Mouse (Mus musculus): Measurements from ENCODE around the gene Map2k5. TPM values are rescaled to one million over a fixed set of nuclear protein-coding genes. Genes with fewer than 3 reads are reported as not detected.

The Map2k5 gene
- polyA plus RNA-seq, 1 experiment from 2014 or later: 39.4 TPM

DNA sequence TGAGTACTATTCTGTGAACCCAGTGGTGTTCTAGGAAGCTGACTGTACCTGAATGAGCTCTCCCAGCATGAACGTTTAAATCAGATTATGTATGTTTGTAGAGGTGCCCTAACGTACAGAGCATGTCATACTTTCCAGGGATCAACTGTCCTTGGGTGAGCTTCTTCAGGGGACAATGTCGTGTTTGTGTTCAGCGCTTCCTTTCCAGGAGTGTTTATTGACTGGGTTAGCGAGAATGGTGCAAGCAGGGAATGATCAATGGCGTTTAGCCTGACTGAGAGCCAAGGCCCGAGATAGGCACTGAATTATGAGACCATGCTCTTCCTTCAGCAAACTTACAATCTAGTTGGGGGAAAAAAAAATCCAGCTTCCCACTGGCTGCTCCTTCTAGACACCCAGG, 193.8 kb downstream of the Map2k5 start:
- H3K27me3 ChIP-seq (ENCODE audit: control insufficient read depth, insufficient read depth, low read length): peaks cover 72% of the 10 kb centered on the region
- H3K4me3 ChIP-seq (ENCODE audit: low read depth, low read length): no peak overlapping the region
- no peak overlapping the region for H3K27ac ChIP-seq (ENCODE audit: low read depth, low read length)
- no peak overlapping the region for H3K9ac ChIP-seq (ENCODE audit: low read length)
- ATAC-seq (replicated peaks; ENCODE audit: low FRiP score): no peak
- H3K4me2 ChIP-seq (ENCODE audit: low read depth, low read length, severe bottlenecking): no peak overlapping the region
- no peaks in the 10 kb centered on the region for H3K36me3 ChIP-seq (ENCODE audit: control insufficient read depth, insufficient read depth, low read length)
- H3K9me3 ChIP-seq (ENCODE audit: control insufficient read depth, low read length): no peaks in the 10 kb centered on the region
- no peak for DNase-seq (ENCODE audit: low spot score)
- peaks cover 36% of the 10 kb centered on the region for H3K4me1 ChIP-seq (replicated peaks; ENCODE audit: control insufficient read depth, insufficient read depth, low read length)
- 69% methylated on average over 7 of the region's 7 CpGs for WGBS

- DNase-seq (ENCODE audit: low spot score): peak; percentile 84
- peaks cover 72% of the 10 kb centered on the region for H3K27me3 ChIP-seq (ENCODE audit: control insufficient read depth, insufficient read depth, low read length)
- peaks cover 25% of the 10 kb centered on the region for H3K4me1 ChIP-seq (replicated peaks; ENCODE audit: control insufficient read depth, insufficient read depth, low read length)
- 0 out of 2 replicates have a peak overlapping the region, but pooled peaks have one; percentile 13 for H3K9ac ChIP-seq (ENCODE audit: low read length)
- no peak overlapping the region for H3K4me3 ChIP-seq (ENCODE audit: low read depth, low read length)
- 5% methylated on average over 14 of the region's 14 CpGs for WGBS
- ATAC-seq (replicated peaks; ENCODE audit: low FRiP score): peak; percentile 80
- no peaks in the 10 kb centered on the region for H3K36me3 ChIP-seq (ENCODE audit: control insufficient read depth, insufficient read depth, low read length)
- no peaks in the 10 kb centered on the region for H3K9me3 ChIP-seq (ENCODE audit: control insufficient read depth, low read length)
- peak overlapping the region; percentile 35; the same call in 1 of the 2 replicates for H3K4me2 ChIP-seq (ENCODE audit: low read depth, low read length, severe bottlenecking)
- H3K27ac ChIP-seq (ENCODE audit: low read depth, low read length): peak overlapping the region; percentile 57; the same call in 1 of the 2 replicates
Measured at GRCm38 (mm10) chr9:63182306-63182960, 195.3 kb downstream of the Map2k5 start.

DNA sequence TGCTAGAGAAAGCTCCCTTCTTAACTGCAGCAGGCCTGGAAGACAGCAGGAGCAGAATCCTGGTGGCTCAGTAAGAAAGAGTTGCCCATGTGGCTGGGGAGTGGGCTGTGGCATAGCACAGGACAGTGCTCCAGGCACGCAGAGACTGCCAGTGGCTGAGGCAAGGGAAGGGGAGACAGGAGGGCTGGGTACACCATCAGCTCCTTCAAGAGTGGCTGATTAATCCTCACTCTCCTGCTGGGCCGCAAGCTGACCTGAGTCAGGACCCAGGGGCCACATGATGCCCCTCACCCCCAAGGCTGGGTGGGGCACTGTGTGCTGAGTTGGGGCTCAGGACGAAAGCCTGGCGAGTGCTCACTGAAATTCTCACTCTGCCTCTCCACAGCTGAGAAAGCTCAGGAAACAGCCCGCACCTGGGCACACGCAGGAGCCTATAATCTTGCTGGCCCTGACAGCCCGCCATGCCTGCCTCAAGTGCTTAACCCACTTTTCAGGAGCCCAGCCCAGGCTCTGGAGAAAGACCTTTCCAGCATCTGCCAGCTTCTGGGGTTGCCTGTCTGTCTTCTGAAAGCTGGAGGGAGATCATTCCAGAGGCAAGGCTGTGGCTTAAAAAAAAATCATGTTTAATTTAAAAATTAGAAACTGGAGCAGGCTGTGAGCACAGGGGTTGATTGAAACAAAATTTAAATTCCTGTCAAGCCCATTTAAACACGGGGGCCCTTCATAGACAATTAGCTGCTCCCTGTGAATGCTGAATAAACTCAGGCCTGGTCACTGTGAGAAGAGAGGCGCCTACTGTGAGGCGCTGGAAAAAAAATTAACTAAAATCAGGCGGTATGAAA, 196.1 kb downstream of the Map2k5 start:
- DNase-seq (ENCODE audit: low spot score) (peak; percentile 65), ATAC-seq (replicated peaks; ENCODE audit: low FRiP score) (peak; percentile 40; the same call in 1 of the 2 replicates)
- Histone ChIP-seq H3K36me3 (ENCODE audit: control insufficient read depth, insufficient read depth, low read length) (no peaks in the 10 kb centered on the region), H3K4me2 (ENCODE audit: low read depth, low read length, severe bottlenecking) (peak overlapping the region; percentile 35; the same call in 1 of the 2 replicates), H3K27me3 (ENCODE audit: control insufficient read depth, insufficient read depth, low read length) (peaks cover 68% of the 10 kb centered on the region), H3K9ac (ENCODE audit: low read length) (peak overlapping the region; percentile 35), H3K4me3 (ENCODE audit: low read depth, low read length) (no peak overlapping the region), H3K27ac (ENCODE audit: low read depth, low read length) (peak overlapping the region; percentile 57; the same call in 1 of the 2 replicates), H3K4me1 (replicated peaks; ENCODE audit: control insufficient read depth, insufficient read depth, low read length) (peaks cover 23% of the 10 kb centered on the region), H3K9me3 (ENCODE audit: control insufficient read depth, low read length) (no peaks in the 10 kb centered on the region)
- WGBS: 10% methylated on average over 11 of the region's 11 CpGs

GRCm38 (mm10) chr9:63178296-63178695, 199.4 kb downstream of the Map2k5 start:
- H3K27me3 ChIP-seq (ENCODE audit: control insufficient read depth, insufficient read depth, low read length): peaks cover 36% of the 10 kb centered on the region

DNA sequence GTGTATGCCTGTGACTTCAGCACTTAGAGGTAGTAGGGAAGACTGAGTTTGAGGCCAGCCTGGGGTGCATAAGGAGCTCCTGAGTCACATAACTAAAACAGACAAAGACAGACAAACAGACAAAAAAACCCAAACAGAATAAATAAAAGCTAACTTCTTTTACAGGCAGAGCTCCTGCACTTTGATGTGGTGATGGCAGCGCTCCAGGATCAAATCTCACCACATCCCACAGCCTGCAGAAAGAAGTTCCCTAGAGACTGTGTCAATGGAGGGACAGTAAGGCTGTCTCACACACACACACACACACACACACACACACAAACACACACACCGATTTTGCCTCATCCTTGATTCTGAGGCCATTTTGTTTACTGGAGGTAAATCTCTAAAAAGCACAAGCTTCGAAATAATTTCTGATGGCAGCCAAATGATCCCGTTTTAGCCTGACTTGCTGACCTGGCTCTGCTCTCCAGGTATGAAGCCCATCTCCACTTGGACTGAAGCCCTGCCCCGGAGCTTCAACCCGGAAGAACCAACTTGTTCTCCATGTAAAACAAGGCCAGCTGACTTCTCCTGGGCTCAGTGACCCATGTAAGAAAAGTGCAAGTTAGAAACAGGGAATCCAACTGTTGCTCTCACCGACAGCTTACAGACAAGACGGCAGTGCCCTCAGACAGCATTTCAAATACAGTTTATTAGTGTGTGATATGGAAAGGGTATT, 203.5 kb downstream of the Map2k5 start:
- Histone ChIP-seq H3K27me3 (ENCODE audit: control insufficient read depth, insufficient read depth, low read length) (peaks cover 13% of the 10 kb centered on the region), H3K4me2 (ENCODE audit: low read depth, low read length, severe bottlenecking) (no peak overlapping the region), H3K9me3 (ENCODE audit: control insufficient read depth, low read length) (no peaks in the 10 kb centered on the region), H3K4me1 (replicated peaks; ENCODE audit: control insufficient read depth, insufficient read depth, low read length) (no peaks in the 10 kb centered on the region), H3K9ac (ENCODE audit: low read length) (no peak overlapping the region), H3K36me3 (ENCODE audit: control insufficient read depth, insufficient read depth, low read length) (no peaks in the 10 kb centered on the region), H3K4me3 (ENCODE audit: low read depth, low read length) (no peak overlapping the region), H3K27ac (ENCODE audit: low read depth, low read length) (no peak overlapping the region)
- DNase-seq (ENCODE audit: low spot score) (no peak), ATAC-seq (replicated peaks; ENCODE audit: low FRiP score) (no peak)
- WGBS: 89% methylated on average over 8 of the region's 8 CpGs

More at GRCm38 (mm10) chr9:63178296-63178695, 199.4 kb downstream of the Map2k5 start:
- Histone ChIP-seq H3K9me3 (ENCODE audit: control insufficient read depth, low read length) (no peaks in the 10 kb centered on the region), H3K4me3 (ENCODE audit: low read depth, low read length) (no peak overlapping the region), H3K4me1 (replicated peaks; ENCODE audit: control insufficient read depth, insufficient read depth, low read length) (peaks cover 17% of the 10 kb centered on the region), H3K36me3 (ENCODE audit: control insufficient read depth, insufficient read depth, low read length) (no peaks in the 10 kb centered on the region), H3K27ac (ENCODE audit: low read depth, low read length) (no peak overlapping the region), H3K4me2 (ENCODE audit: low read depth, low read length, severe bottlenecking) (no peak overlapping the region), H3K9ac (ENCODE audit: low read length) (no peak overlapping the region)
- 89% methylated on average over 8 of the region's 8 CpGs for WGBS
- ATAC-seq (replicated peaks; ENCODE audit: low FRiP score): no peak
- no peak for DNase-seq (ENCODE audit: low spot score)

DNA sequence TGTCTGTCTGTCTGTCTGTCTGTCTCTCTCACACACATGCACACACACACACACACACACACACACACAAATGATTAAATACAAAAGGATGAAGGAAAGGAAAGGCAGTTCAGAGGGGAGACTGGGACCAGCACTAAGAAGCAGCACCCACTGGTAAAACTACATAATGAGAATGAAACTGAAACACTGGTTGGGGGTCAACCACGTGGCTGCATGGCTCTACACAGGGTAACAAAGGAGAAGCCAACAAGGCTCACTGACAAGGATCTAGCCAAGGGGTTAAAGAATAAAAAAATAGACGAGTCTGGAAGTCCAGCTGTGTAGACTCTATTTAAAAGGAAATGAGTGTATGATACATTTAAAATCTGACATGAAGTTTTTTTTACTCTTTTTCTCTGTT, 205.8 kb downstream of the Map2k5 start:
- ATAC-seq (replicated peaks; ENCODE audit: low FRiP score) (no peak), DNase-seq (ENCODE audit: low spot score) (no peak)
- Histone ChIP-seq H3K9me3 (ENCODE audit: control insufficient read depth, low read length) (no peaks in the 10 kb centered on the region), H3K27me3 (ENCODE audit: control insufficient read depth, insufficient read depth, low read length) (no peaks in the 10 kb centered on the region), H3K36me3 (ENCODE audit: control insufficient read depth, insufficient read depth, low read length) (no peaks in the 10 kb centered on the region), H3K4me2 (ENCODE audit: low read depth, low read length, severe bottlenecking) (no peak overlapping the region), H3K27ac (ENCODE audit: low read depth, low read length) (no peak overlapping the region), H3K4me3 (ENCODE audit: low read depth, low read length) (no peak overlapping the region), H3K9ac (ENCODE audit: low read length) (no peak overlapping the region), H3K4me1 (replicated peaks; ENCODE audit: control insufficient read depth, insufficient read depth, low read length) (no peaks in the 10 kb centered on the region)
- WGBS: 39% methylated on average over 2 of the region's 2 CpGs

GRCm38 (mm10) chr9:63169127-63169526, 208.6 kb downstream of the Map2k5 start:
- Histone ChIP-seq H3K4me2 (ENCODE audit: low read depth, low read length, severe bottlenecking) (no peak overlapping the region), H3K36me3 (ENCODE audit: control insufficient read depth, insufficient read depth, low read length) (no peaks in the 10 kb centered on the region), H3K27me3 (ENCODE audit: control insufficient read depth, insufficient read depth, low read length) (no peaks in the 10 kb centered on the region), H3K27ac (ENCODE audit: low read depth, low read length) (no peak overlapping the region), H3K4me3 (ENCODE audit: low read depth, low read length) (no peak overlapping the region), H3K9me3 (ENCODE audit: control insufficient read depth, low read length) (no peaks in the 10 kb centered on the region), H3K4me1 (replicated peaks; ENCODE audit: control insufficient read depth, insufficient read depth, low read length) (no peaks in the 10 kb centered on the region), H3K9ac (ENCODE audit: low read length) (no peak overlapping the region)
- no peak for ATAC-seq (replicated peaks; ENCODE audit: low FRiP score)
- 87% methylated on average over 1 of the region's 1 CpGs for WGBS
- DNase-seq (ENCODE audit: low spot score): no peak

- Histone ChIP-seq H3K4me2 (ENCODE audit: low read depth, low read length, severe bottlenecking) (no peak overlapping the region), H3K36me3 (ENCODE audit: control insufficient read depth, insufficient read depth, low read length) (no peaks in the 10 kb centered on the region), H3K4me1 (replicated peaks; ENCODE audit: control insufficient read depth, insufficient read depth, low read length) (no peaks in the 10 kb centered on the region), H3K27me3 (ENCODE audit: control insufficient read depth, insufficient read depth, low read length) (no peaks in the 10 kb centered on the region), H3K9me3 (ENCODE audit: control insufficient read depth, low read length) (no peaks in the 10 kb centered on the region), H3K4me3 (ENCODE audit: low read depth, low read length) (no peak overlapping the region), H3K27ac (ENCODE audit: low read depth, low read length) (no peak overlapping the region), H3K9ac (ENCODE audit: low read length) (no peak overlapping the region)
- no peak for DNase-seq (ENCODE audit: low spot score)
- ATAC-seq (replicated peaks; ENCODE audit: low FRiP score): no peak
- WGBS: 19% methylated on average over 9 of the region's 9 CpGs
Measured at GRCm38 (mm10) chr9:63165070-63165469, 212.6 kb downstream of the Map2k5 start.
